Mouse (Mus musculus) layer of hippocampus, postnatal 36 days (tissue): ENCODE measurements around the gene Calml3. TPM values are rescaled to one million over a fixed set of nuclear protein-coding genes. Genes with fewer than 3 reads are reported as not detected.
"Not testable (repeated sequence)": the region's sequence is repeated elsewhere in the genome, so short reads cannot be mapped to it uniquely, and the experiment has no call there.

ENCODE experiments used
- DNase-seq, 2 experiments: peaks; one replicate each; pipeline ENCODE4 v3.0.0; 2022
- total RNA-seq, 2 experiments: library from RNA; stranded (reverse); gene quantifications; 2 replicates each; pipeline ENCODE4 v1.2.3; 2021

Calml3 gene
- total RNA-seq = not detected

GRCm38 (mm10) chr13:3804186-3804585 lies at the start of gene Calml3:
Gene Calml3 (minus strand): TSS chr13:3804316.
- DNase-seq = no peak

- no peak for DNase-seq
These were observed 46.2 kb upstream of the Calml3 start for GRCm38 (mm10) chr13:3850330-3850729.

GRCm38 (mm10) chr13:3840662-3841061 lies 36.5 kb upstream of the Calml3 start:
- DNase-seq = not testable (repeated sequence)

- not testable (repeated sequence) for DNase-seq
These were observed 33.2 kb upstream of the Calml3 start, which contains the start of gene Calm4 for GRCm38 (mm10) chr13:3837312-3837807. Gene Calm4 (plus strand): TSS chr13:3837757.

GRCm38 (mm10) chr13:3833644-3834043 lies 29.5 kb upstream of the Calml3 start:
- not testable (repeated sequence) for DNase-seq

- no peak for DNase-seq
These were observed 28.3 kb upstream of the Calml3 start for GRCm38 (mm10) chr13:3832450-3832849.

GRCm38 (mm10) chr13:3831994-3832393 lies 27.9 kb upstream of the Calml3 start:
- no peak for DNase-seq

- no peak for DNase-seq
These were observed 27.4 kb upstream of the Calml3 start for GRCm38 (mm10) chr13:3831546-3831945.

- no peak for DNase-seq
These were observed 21.6 kb upstream of the Calml3 start for GRCm38 (mm10) chr13:3825726-3826125.

- no peak for DNase-seq
These were observed 18.0 kb upstream of the Calml3 start for GRCm38 (mm10) chr13:3822105-3822504.

- no peak for DNase-seq
These were observed 14.6 kb upstream of the Calml3 start for GRCm38 (mm10) chr13:3818740-3819076.

- DNase-seq = no peak
These were observed 14.1 kb upstream of the Calml3 start for GRCm38 (mm10) chr13:3818012-3818739.

GRCm38 (mm10) chr13:3807131-3807827 lies 3.2 kb upstream of the Calml3 start:
- DNase-seq = no peak

GRCm38 (mm10) chr13:3805638-3806037 lies 1.5 kb upstream of the Calml3 start:
- DNase-seq = no peak

- no peak for DNase-seq
These were observed 1.0 kb upstream of the Calml3 start for GRCm38 (mm10) chr13:3805132-3805531.

GRCm38 (mm10) chr13:3799386-3799785 lies 4.7 kb downstream of the Calml3 start:
- DNase-seq = no peak

GRCm38 (mm10) chr13:3798751-3799150 lies 5.4 kb downstream of the Calml3 start:
- DNase-seq = no peak

- no peak for DNase-seq
These were observed 7.5 kb downstream of the Calml3 start for GRCm38 (mm10) chr13:3796649-3797048.

- DNase-seq = no peak
These were observed 14.6 kb downstream of the Calml3 start for GRCm38 (mm10) chr13:3789531-3789930.

- no peak for DNase-seq
These were observed 15.5 kb downstream of the Calml3 start for GRCm38 (mm10) chr13:3788588-3788987.

- no peak for DNase-seq
These were observed 16.5 kb downstream of the Calml3 start for GRCm38 (mm10) chr13:3787644-3788043.

- DNase-seq = no peak
These were observed 17.0 kb downstream of the Calml3 start for GRCm38 (mm10) chr13:3787102-3787501.

GRCm38 (mm10) chr13:3783621-3784020 lies 20.5 kb downstream of the Calml3 start:
- DNase-seq = no peak

- DNase-seq = no peak
These were observed 21.6 kb downstream of the Calml3 start for GRCm38 (mm10) chr13:3782499-3782898.
